Mouse (Mus musculus) midbrain, postnatal 0 days (tissue): ENCODE measurements around the gene Zzef1. TPM values are rescaled to one million over a fixed set of nuclear protein-coding genes. Genes with fewer than 3 reads are reported as not detected.

ENCODE experiments used
- ATAC-seq: fragments of 200-750 bp; cut with Nextera tagmentation; 2 replicates; pipeline ENCODE4 v1.8.0; 2017; ENCODE audit warnings: moderate number of reproducible peaks, mild to moderate bottlenecking, moderate TSS enrichment, moderate library complexity; ENCODE audit not compliant: low FRiP score
- DNase-seq: peaks from one replicate; pipeline ENCODE4 v3.0.0-alpha.2; 2015; ENCODE audit warnings: low spot score
- H3K27ac ChIP-seq: fragments of 300-500 bp; sonication (generic); 2 replicates; pipeline ENCODE4 v1.5.1; 2014; ENCODE audit warnings: low read depth, mild to moderate bottlenecking, low read length, mixed read lengths
- H3K27me3 ChIP-seq: fragments of 300-500 bp; sonication (generic); 2 replicates; pipeline ENCODE4 v1.6.1; 2014; ENCODE audit warnings: low read length, control low read depth, mixed read lengths; ENCODE audit not compliant: insufficient read depth
- H3K36me3 ChIP-seq: fragments of 300-500 bp; sonication (generic); 2 replicates; pipeline ENCODE4 v1.6.1; 2014; ENCODE audit warnings: low read length, control low read depth, mixed read lengths; ENCODE audit not compliant: insufficient read depth
- H3K4me1 ChIP-seq: fragments of 300-500 bp; sonication (generic); 2 replicates; pipeline ENCODE4 v1.6.1; 2014; ENCODE audit warnings: mild to moderate bottlenecking, control low read depth, antibody characterized with exemption, low read length, mixed read lengths; ENCODE audit not compliant: insufficient read depth
- H3K4me2 ChIP-seq: fragments of 300-500 bp; sonication (generic); 2 replicates; pipeline ENCODE4 v1.6.1; 2014; ENCODE audit warnings: low read depth, mild to moderate bottlenecking, low read length, mixed read lengths; ENCODE audit not compliant: poor library complexity, severe bottlenecking
- H3K4me3 ChIP-seq: fragments of 300-500 bp; sonication (generic); 2 replicates; pipeline ENCODE4 v1.5.1; 2014; ENCODE audit warnings: low read depth, mild to moderate bottlenecking, low read length, moderate library complexity
- H3K9ac ChIP-seq: fragments of 300-500 bp; sonication (generic); replicated peaks from 2 replicates; pipeline ENCODE4 v1.6.1; 2014; ENCODE audit warnings: mild to moderate bottlenecking, low read length, moderate library complexity, mixed read lengths; ENCODE audit not compliant: poor library complexity, severe bottlenecking
- H3K9me3 ChIP-seq: fragments of 300-500 bp; sonication (generic); 2 replicates; pipeline ENCODE4 v1.6.1; 2016; ENCODE audit warnings: low read length, control low read depth
- CTCF ChIP-seq: IDR thresholded peaks from 2 replicates; pipeline ENCODE4 v1.5.1; 2016; ENCODE audit warnings: antibody characterized with exemption, mild to moderate bottlenecking
- WGBS: fragments of 180-500 bp; shearing (Covaris S2); extraction: QIAGEN DNeasy Blood & Tissue Kit; methylation state at CpG from one replicate; pipeline ENCODE4 v1.1.7; 2014; 5-methylcytosine and 5-hydroxymethylcytosine counted together
- polyA plus RNA-seq: library from polyadenylated mRNA; unstranded; fragments of >200 nt; fragmentation: Nextera tagmentation; extraction: Ambion mirVana; gene quantifications from 2 replicates; pipeline ENCODE4 v1.2.1, GENCODE M21; 2015
- total RNA-seq: library from RNA; depleted of rRNA; stranded (reverse); fragments of >200 nt; gene quantifications from 2 replicates; pipeline ENCODE4 v1.2.3, GENCODE M21; 2014

Zzef1 gene
- total and polyA plus RNA-seq, 2 experiments from 2014 or later, result 10.0 to 39.7 TPM

GRCm38 (mm10) chr11:72806556-72806955, 10.5 kb downstream of the Zzef1 start:
- Histone ChIP-seq H3K9me3 (no peaks in the 10 kb centered on the region), H3K36me3 (no peaks in the 10 kb centered on the region), H3K4me2 (no peak overlapping the region), H3K27ac (no peak overlapping the region), H3K4me3 (no peak overlapping the region), H3K9ac (no peak overlapping the region), H3K4me1 (no peaks in the 10 kb centered on the region), H3K27me3 (no peaks in the 10 kb centered on the region)
- TF ChIP-seq CTCF, result no peak
- ATAC-seq (no peak), DNase-seq (no peak)
- WGBS, result 65% methylated on average over 2 of the region's 2 CpGs

- H3K27ac ChIP-seq, result no peak overlapping the region
- H3K9me3 ChIP-seq, result no peaks in the 10 kb centered on the region
- TF ChIP-seq CTCF, result no peak
- no peaks in the 10 kb centered on the region for H3K27me3 ChIP-seq
- no peaks in the 10 kb centered on the region for H3K36me3 ChIP-seq
- no peak for DNase-seq
- no peaks in the 10 kb centered on the region for H3K4me1 ChIP-seq
- ATAC-seq, result no peak
- H3K9ac ChIP-seq, result no peak overlapping the region
- 87% methylated on average over 4 of the region's 4 CpGs for WGBS
- no peak overlapping the region for H3K4me2 ChIP-seq
- no peak overlapping the region for H3K4me3 ChIP-seq
Observed at GRCm38 (mm10) chr11:72807992-72808391, 12.0 kb downstream of the Zzef1 start.

- ATAC-seq (no peak), DNase-seq (no peak)
- H3K4me1 ChIP-seq, result no peaks in the 10 kb centered on the region
- no peak overlapping the region for H3K9ac ChIP-seq
- peaks cover 5% of the 10 kb centered on the region; the same call in 1 of the 2 replicates for H3K36me3 ChIP-seq
- H3K27me3 ChIP-seq, result no peaks in the 10 kb centered on the region
- H3K4me3 ChIP-seq, result no peak overlapping the region
- H3K4me2 ChIP-seq, result no peak overlapping the region
- no peaks in the 10 kb centered on the region for H3K9me3 ChIP-seq
- no peak overlapping the region for H3K27ac ChIP-seq
- no peak for TF ChIP-seq CTCF
- 96% methylated on average over 5 of the region's 5 CpGs for WGBS
Observed at GRCm38 (mm10) chr11:72813687-72814086, 17.7 kb downstream of the Zzef1 start.

GRCm38 (mm10) chr11:72814188-72814587, 18.2 kb downstream of the Zzef1 start:
- Histone ChIP-seq H3K27me3 (no peaks in the 10 kb centered on the region), H3K9ac (no peak overlapping the region), H3K4me2 (no peak overlapping the region), H3K27ac (no peak overlapping the region), H3K9me3 (no peaks in the 10 kb centered on the region), H3K36me3 (peaks cover 9% of the 10 kb centered on the region), H3K4me3 (no peak overlapping the region), H3K4me1 (no peaks in the 10 kb centered on the region)
- ATAC-seq (no peak), DNase-seq (no peak)
- peak; percentile 22 for TF ChIP-seq CTCF
- WGBS, result 93% methylated on average over 2 of the region's 2 CpGs

GRCm38 (mm10) chr11:72816859-72817258, 20.8 kb downstream of the Zzef1 start:
- Histone ChIP-seq H3K27me3 (no peaks in the 10 kb centered on the region), H3K4me2 (no peak overlapping the region), H3K9ac (no peak overlapping the region), H3K4me3 (no peak overlapping the region), H3K36me3 (peaks cover 26% of the 10 kb centered on the region), H3K27ac (no peak overlapping the region), H3K4me1 (no peaks in the 10 kb centered on the region), H3K9me3 (no peaks in the 10 kb centered on the region)
- ATAC-seq, result no peak
- TF ChIP-seq CTCF, result no peak
- no peak for DNase-seq
- 81% methylated on average over 1 of the region's 1 CpGs for WGBS

GRCm38 (mm10) chr11:72818067-72818466, 22.0 kb downstream of the Zzef1 start:
- no peak overlapping the region for H3K4me3 ChIP-seq
- no peaks in the 10 kb centered on the region for H3K4me1 ChIP-seq
- no peaks in the 10 kb centered on the region for H3K9me3 ChIP-seq
- H3K27me3 ChIP-seq, result no peaks in the 10 kb centered on the region
- peaks cover 29% of the 10 kb centered on the region for H3K36me3 ChIP-seq
- DNase-seq (no peak), ATAC-seq (no peak)
- no peak for TF ChIP-seq CTCF
- H3K27ac ChIP-seq, result no peak overlapping the region
- WGBS, result 91% methylated on average over 7 of the region's 7 CpGs
- no peak overlapping the region for H3K4me2 ChIP-seq
- H3K9ac ChIP-seq, result no peak overlapping the region
